Mouse (Mus musculus): ENCODE measurements around the gene Gm17581. TPM values are rescaled to one million over a fixed set of nuclear protein-coding genes. Genes with fewer than 3 reads are reported as not detected.

Gene Gm17581
- polyA plus RNA-seq, 1 experiment from 2014 or later: not detected

GRCm38 (mm10) chr2:155774261-155774926 is 38.7 kb upstream of the Gm17581 start:
- 49% methylated on average over 11 of the region's 11 CpGs for WGBS
- H3K27ac ChIP-seq (ENCODE audit: low read length): no peak overlapping the region
- no peak for ATAC-seq (replicated peaks; ENCODE audit: extremely low read depth, insufficient read depth, low FRiP score)
- no peak overlapping the region for H3K4me3 ChIP-seq (ENCODE audit: low read length)
- no peaks in the 10 kb centered on the region for H3K4me1 ChIP-seq (ENCODE audit: control insufficient read depth, insufficient read depth, low read length)
- H3K9ac ChIP-seq (ENCODE audit: low read length): no peak overlapping the region
- no peaks in the 10 kb centered on the region for H3K36me3 ChIP-seq (ENCODE audit: control insufficient read depth, insufficient read depth)
- H3K27me3 ChIP-seq (ENCODE audit: control insufficient read depth, insufficient read depth, low read length): peaks cover 59% of the 10 kb centered on the region
- no peak overlapping the region for H3K4me2 ChIP-seq (ENCODE audit: low read depth, low read length)
- H3K9me3 ChIP-seq (replicated peaks; ENCODE audit: control insufficient read depth, low read length): no peaks in the 10 kb centered on the region

DNA sequence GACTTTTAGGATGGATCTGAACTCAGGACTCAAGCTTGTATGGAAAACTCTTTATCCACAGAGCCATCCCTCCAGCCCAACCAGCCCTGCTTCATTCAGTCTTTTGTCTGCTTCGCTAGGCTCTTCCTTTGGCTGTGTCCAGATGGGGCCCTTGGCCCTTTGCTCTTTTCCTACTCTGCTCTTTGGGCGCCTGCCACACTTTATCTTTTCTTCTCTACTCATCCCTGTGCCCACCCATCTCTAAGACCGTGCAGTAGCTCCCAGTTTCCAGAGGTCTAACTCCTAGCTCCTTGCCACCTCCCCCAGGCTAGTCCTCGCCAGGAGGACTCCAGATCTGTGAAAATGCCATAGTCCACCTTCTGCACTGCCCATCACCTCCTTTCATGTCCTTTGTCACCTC is 38.0 kb upstream of the Gm17581 start:
- no peak overlapping the region for H3K4me2 ChIP-seq (ENCODE audit: low read depth, low read length)
- H3K27me3 ChIP-seq (ENCODE audit: control insufficient read depth, insufficient read depth, low read length): peaks cover 59% of the 10 kb centered on the region
- H3K27ac ChIP-seq (ENCODE audit: low read length): no peak overlapping the region
- no peak overlapping the region for H3K4me3 ChIP-seq (ENCODE audit: low read length)
- 53% methylated on average over 4 of the region's 4 CpGs for WGBS
- H3K4me1 ChIP-seq (ENCODE audit: control insufficient read depth, insufficient read depth, low read length): no peaks in the 10 kb centered on the region
- ATAC-seq (replicated peaks; ENCODE audit: extremely low read depth, insufficient read depth, low FRiP score): no peak
- no peak overlapping the region for H3K9ac ChIP-seq (ENCODE audit: low read length)
- H3K36me3 ChIP-seq (ENCODE audit: control insufficient read depth, insufficient read depth): no peaks in the 10 kb centered on the region
- H3K9me3 ChIP-seq (replicated peaks; ENCODE audit: control insufficient read depth, low read length): no peaks in the 10 kb centered on the region

GRCm38 (mm10) chr2:155764679-155765418 is 29.2 kb upstream of the Gm17581 start:
- H3K4me3 ChIP-seq (ENCODE audit: low read length): no peak overlapping the region
- H3K4me1 ChIP-seq (ENCODE audit: control insufficient read depth, insufficient read depth, low read length): no peaks in the 10 kb centered on the region
- peak overlapping the region; percentile 22 for H3K4me2 ChIP-seq (ENCODE audit: low read depth, low read length)
- H3K27ac ChIP-seq (ENCODE audit: low read length): no peak overlapping the region
- no peaks in the 10 kb centered on the region for H3K27me3 ChIP-seq (ENCODE audit: control insufficient read depth, insufficient read depth, low read length)
- H3K36me3 ChIP-seq (ENCODE audit: control insufficient read depth, insufficient read depth): no peaks in the 10 kb centered on the region
- no peak overlapping the region for H3K9ac ChIP-seq (ENCODE audit: low read length)
- ATAC-seq (replicated peaks; ENCODE audit: extremely low read depth, insufficient read depth, low FRiP score): peak; percentile 60; the same call in 1 of the 2 replicates
- WGBS: 49% methylated on average over 13 of the region's 13 CpGs
- H3K9me3 ChIP-seq (replicated peaks; ENCODE audit: control insufficient read depth, low read length): no peaks in the 10 kb centered on the region

DNA sequence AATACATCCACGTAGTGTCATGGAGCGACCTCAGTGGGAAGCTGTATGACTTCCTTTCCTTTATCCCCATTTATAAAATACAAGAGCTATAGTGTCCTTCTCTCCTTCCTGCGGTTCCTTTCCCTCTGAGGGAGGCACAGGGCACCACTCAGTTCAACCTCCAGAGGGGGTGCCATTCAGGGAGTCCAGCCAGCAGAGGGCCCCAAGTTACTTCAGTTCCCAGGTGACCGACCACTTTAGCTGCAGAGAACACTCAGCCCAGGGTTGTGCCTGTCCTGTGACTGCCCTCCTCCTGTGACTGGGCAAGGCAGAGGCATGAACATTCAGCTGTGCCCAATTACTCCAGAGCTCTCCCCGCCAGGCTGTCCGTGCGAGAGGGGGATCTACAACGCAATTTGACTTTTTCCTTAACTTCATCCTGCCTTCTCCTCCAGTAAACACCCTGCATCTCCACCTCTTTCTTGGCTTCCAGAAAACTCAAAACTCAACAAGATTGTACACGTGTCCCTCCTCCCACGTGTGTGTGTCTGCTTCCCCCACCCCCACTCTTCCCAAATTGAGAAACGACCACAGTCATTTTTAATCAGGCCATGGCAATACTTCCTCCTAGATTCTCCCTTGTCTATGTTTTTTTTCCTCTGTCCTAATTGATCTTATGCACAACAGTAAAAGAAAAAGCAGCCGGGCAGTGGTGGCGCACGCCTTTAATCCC is 21.3 kb upstream of the Gm17581 start:
- no peak for ATAC-seq (replicated peaks; ENCODE audit: extremely low read depth, insufficient read depth, low FRiP score)
- H3K36me3 ChIP-seq (ENCODE audit: control insufficient read depth, insufficient read depth): no peaks in the 10 kb centered on the region
- H3K27me3 ChIP-seq (ENCODE audit: control insufficient read depth, insufficient read depth, low read length): peaks cover 3% of the 10 kb centered on the region; the same call in 1 of the 2 replicates
- no peak overlapping the region for H3K4me3 ChIP-seq (ENCODE audit: low read length)
- WGBS: 53% methylated on average over 14 of the region's 14 CpGs
- no peak overlapping the region for H3K4me2 ChIP-seq (ENCODE audit: low read depth, low read length)
- no peaks in the 10 kb centered on the region for H3K9me3 ChIP-seq (replicated peaks; ENCODE audit: control insufficient read depth, low read length)
- H3K27ac ChIP-seq (ENCODE audit: low read length): no peak overlapping the region
- no peaks in the 10 kb centered on the region for H3K4me1 ChIP-seq (ENCODE audit: control insufficient read depth, insufficient read depth, low read length)
- H3K9ac ChIP-seq (ENCODE audit: low read length): no peak overlapping the region

- WGBS: 0% methylated on average over 1 of the region's 1 CpGs
Observed at GRCm38 (mm10) chr2:155755746-155756145, 20.1 kb upstream of the Gm17581 start.

DNA sequence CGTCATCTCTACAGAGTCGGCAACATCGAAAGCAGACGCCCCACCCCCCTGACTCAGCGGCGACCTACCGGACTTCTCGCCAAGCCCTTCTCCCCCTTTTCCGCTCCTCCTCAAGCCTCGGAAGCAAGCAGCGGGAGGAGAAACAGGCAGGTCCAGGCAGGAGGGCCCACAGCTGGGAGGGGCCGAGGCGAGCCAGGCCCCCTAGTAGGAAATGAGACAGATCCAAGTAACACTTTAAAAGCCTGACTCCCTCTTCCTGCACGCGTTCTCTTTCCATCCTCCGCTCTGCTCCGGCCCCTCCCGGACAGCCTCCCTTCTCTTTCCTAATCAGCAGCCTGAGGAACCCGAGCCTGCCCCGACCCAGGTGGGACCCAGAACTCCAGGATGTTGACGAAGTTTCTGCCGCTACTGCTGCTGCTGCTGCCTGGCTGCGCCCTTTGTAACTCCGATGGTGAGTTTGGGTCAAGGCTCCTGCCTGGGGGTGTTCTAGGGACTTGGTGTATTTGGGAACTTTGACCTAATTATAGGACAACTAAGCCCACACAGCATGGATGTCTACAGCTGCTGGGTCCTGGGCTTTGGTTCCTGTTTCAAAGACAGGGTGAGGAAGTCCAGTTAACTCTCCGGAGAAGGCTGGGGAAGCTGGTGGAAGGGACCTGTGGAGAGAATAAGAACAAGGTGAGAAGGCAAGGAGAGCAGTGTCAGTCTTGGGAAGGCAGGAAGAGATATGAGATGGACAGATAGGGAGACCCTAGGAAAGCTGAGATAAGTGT is 15.5 kb upstream of the Gm17581 start, which contains the start of gene Procr:
Gene Procr, plus strand, starts transcription at position 104 of the 773 bp plus-strand sequence.
- WGBS: 3% methylated on average over 25 of the region's 25 CpGs
- Histone ChIP-seq H3K36me3 (ENCODE audit: control insufficient read depth, insufficient read depth) (no peaks in the 10 kb centered on the region), H3K4me3 (ENCODE audit: low read length) (peak within 1 kb of the TSS; percentile 53), H3K27me3 (ENCODE audit: control insufficient read depth, insufficient read depth, low read length) (no peaks in the 10 kb centered on the region), H3K9ac (ENCODE audit: low read length) (peak within 1 kb of the TSS; percentile 65), H3K27ac (ENCODE audit: low read length) (no peak within 1 kb of the TSS), H3K4me1 (ENCODE audit: control insufficient read depth, insufficient read depth, low read length) (peaks cover 2% of the 10 kb centered on the region; the same call in 1 of the 2 replicates), H3K9me3 (replicated peaks; ENCODE audit: control insufficient read depth, low read length) (no peaks in the 10 kb centered on the region), H3K4me2 (ENCODE audit: low read depth, low read length) (peak within 1 kb of the TSS; percentile 91)
- peak; percentile 87 for ATAC-seq (replicated peaks; ENCODE audit: extremely low read depth, insufficient read depth, low FRiP score)

More at GRCm38 (mm10) chr2:155755746-155756145, 20.1 kb upstream of the Gm17581 start:
- Histone ChIP-seq H3K27me3 (ENCODE audit: control insufficient read depth, insufficient read depth, low read length) (peaks cover 3% of the 10 kb centered on the region; the same call in 1 of the 2 replicates), H3K4me3 (ENCODE audit: low read length) (no peak overlapping the region), H3K9me3 (replicated peaks; ENCODE audit: control insufficient read depth, low read length) (no peaks in the 10 kb centered on the region), H3K27ac (ENCODE audit: low read length) (no peak overlapping the region), H3K9ac (ENCODE audit: low read length) (no peak overlapping the region), H3K4me1 (ENCODE audit: control insufficient read depth, insufficient read depth, low read length) (peaks cover 2% of the 10 kb centered on the region; the same call in 1 of the 2 replicates), H3K4me2 (ENCODE audit: low read depth, low read length) (no peak overlapping the region), H3K36me3 (ENCODE audit: control insufficient read depth, insufficient read depth) (no peaks in the 10 kb centered on the region)
- no peak for ATAC-seq (replicated peaks; ENCODE audit: extremely low read depth, insufficient read depth, low FRiP score)

GRCm38 (mm10) chr2:155749394-155749793 is 13.7 kb upstream of the Gm17581 start:
- Histone ChIP-seq H3K27ac (ENCODE audit: low read length) (no peak overlapping the region), H3K4me2 (ENCODE audit: low read depth, low read length) (no peak overlapping the region), H3K27me3 (ENCODE audit: control insufficient read depth, insufficient read depth, low read length) (no peaks in the 10 kb centered on the region), H3K4me3 (ENCODE audit: low read length) (no peak overlapping the region), H3K36me3 (ENCODE audit: control insufficient read depth, insufficient read depth) (no peaks in the 10 kb centered on the region), H3K9ac (ENCODE audit: low read length) (no peak overlapping the region), H3K9me3 (replicated peaks; ENCODE audit: control insufficient read depth, low read length) (no peaks in the 10 kb centered on the region), H3K4me1 (ENCODE audit: control insufficient read depth, insufficient read depth, low read length) (peaks cover 2% of the 10 kb centered on the region; the same call in 1 of the 2 replicates)
- ATAC-seq (replicated peaks; ENCODE audit: extremely low read depth, insufficient read depth, low FRiP score): no peak
- WGBS: 84% methylated on average over 4 of the region's 4 CpGs

GRCm38 (mm10) chr2:155745487-155745886 is 9.8 kb upstream of the Gm17581 start:
- no peaks in the 10 kb centered on the region for H3K36me3 ChIP-seq (ENCODE audit: control insufficient read depth, insufficient read depth)
- no peak overlapping the region for H3K4me3 ChIP-seq (ENCODE audit: low read length)
- H3K27me3 ChIP-seq (ENCODE audit: control insufficient read depth, insufficient read depth, low read length): no peaks in the 10 kb centered on the region
- H3K4me1 ChIP-seq (ENCODE audit: control insufficient read depth, insufficient read depth, low read length): peaks cover 10% of the 10 kb centered on the region
- H3K27ac ChIP-seq (ENCODE audit: low read length): no peak overlapping the region
- H3K9ac ChIP-seq (ENCODE audit: low read length): no peak overlapping the region
- no peak for ATAC-seq (replicated peaks; ENCODE audit: extremely low read depth, insufficient read depth, low FRiP score)
- no peaks in the 10 kb centered on the region for H3K9me3 ChIP-seq (replicated peaks; ENCODE audit: control insufficient read depth, low read length)
- no peak overlapping the region for H3K4me2 ChIP-seq (ENCODE audit: low read depth, low read length)
- WGBS: 62% methylated on average over 3 of the region's 3 CpGs

Data from heart, embryonic 16.5 days (tissue).